Mouse (Mus musculus) limb, embryonic 12.5 days (tissue): ENCODE results near the gene Zkscan5. TPM values are rescaled to one million over a fixed set of nuclear protein-coding genes. Genes with fewer than 3 reads are reported as not detected.

Experiments
- ATAC-seq: fragments of 200-750 bp; cut with Nextera tagmentation; 2 replicates; pipeline ENCODE4 v1.8.0; 2017; ENCODE audit warnings: low read depth, moderate TSS enrichment; ENCODE audit not compliant: insufficient number of reproducible peaks, insufficient read depth, low FRiP score, low TSS enrichment
- H3K27ac ChIP-seq: fragments of 300-500 bp; sonication (generic); 2 replicates; pipeline ENCODE4 v1.5.1; 2016; ENCODE audit warnings: mild to moderate bottlenecking, moderate library complexity
- H3K27me3 ChIP-seq: fragments of 300-500 bp; sonication (generic); 2 replicates; pipeline ENCODE4 v1.6.1; 2016; ENCODE audit warnings: mild to moderate bottlenecking, moderate library complexity
- H3K36me3 ChIP-seq: fragments of 300-500 bp; sonication (generic); 2 replicates; pipeline ENCODE4 v1.6.1; 2016; ENCODE audit warnings: mild to moderate bottlenecking, moderate library complexity
- H3K4me1 ChIP-seq: fragments of 300-500 bp; sonication (generic); replicated peaks from 2 replicates; pipeline ENCODE4 v1.6.1; 2016
- H3K4me2 ChIP-seq: fragments of 300-500 bp; sonication (generic); 2 replicates; pipeline ENCODE4 v1.6.1; 2016; ENCODE audit warnings: mild to moderate bottlenecking, moderate library complexity
- H3K4me3 ChIP-seq: fragments of 300-500 bp; sonication (generic); replicated peaks from 2 replicates; pipeline ENCODE4 v1.5.1; 2016; ENCODE audit warnings: mild to moderate bottlenecking
- H3K9ac ChIP-seq: fragments of 300-500 bp; sonication (generic); replicated peaks from 2 replicates; pipeline ENCODE4 v1.6.1; 2016; ENCODE audit warnings: mild to moderate bottlenecking, moderate library complexity
- H3K9me3 ChIP-seq: fragments of 300-500 bp; sonication (generic); 2 replicates; pipeline ENCODE4 v1.6.1; 2016; ENCODE audit warnings: mild to moderate bottlenecking, moderate library complexity
- WGBS: fragments of 180-500 bp; shearing (Covaris S2); methylation state at CpG from one replicate; pipeline ENCODE4 v1.1.7; 2016; 5-methylcytosine and 5-hydroxymethylcytosine counted together
- polyA plus RNA-seq: library from polyadenylated mRNA; unstranded; fragments of >200 nt; fragmentation: Nextera tagmentation; extraction: Ambion mirVana; gene quantifications from 2 replicates; pipeline ENCODE4 v1.2.1, GENCODE M21; 2016

The Zkscan5 gene
- 21.5 and 21.8 TPM in 2 replicates for polyA plus RNA-seq

DNA sequence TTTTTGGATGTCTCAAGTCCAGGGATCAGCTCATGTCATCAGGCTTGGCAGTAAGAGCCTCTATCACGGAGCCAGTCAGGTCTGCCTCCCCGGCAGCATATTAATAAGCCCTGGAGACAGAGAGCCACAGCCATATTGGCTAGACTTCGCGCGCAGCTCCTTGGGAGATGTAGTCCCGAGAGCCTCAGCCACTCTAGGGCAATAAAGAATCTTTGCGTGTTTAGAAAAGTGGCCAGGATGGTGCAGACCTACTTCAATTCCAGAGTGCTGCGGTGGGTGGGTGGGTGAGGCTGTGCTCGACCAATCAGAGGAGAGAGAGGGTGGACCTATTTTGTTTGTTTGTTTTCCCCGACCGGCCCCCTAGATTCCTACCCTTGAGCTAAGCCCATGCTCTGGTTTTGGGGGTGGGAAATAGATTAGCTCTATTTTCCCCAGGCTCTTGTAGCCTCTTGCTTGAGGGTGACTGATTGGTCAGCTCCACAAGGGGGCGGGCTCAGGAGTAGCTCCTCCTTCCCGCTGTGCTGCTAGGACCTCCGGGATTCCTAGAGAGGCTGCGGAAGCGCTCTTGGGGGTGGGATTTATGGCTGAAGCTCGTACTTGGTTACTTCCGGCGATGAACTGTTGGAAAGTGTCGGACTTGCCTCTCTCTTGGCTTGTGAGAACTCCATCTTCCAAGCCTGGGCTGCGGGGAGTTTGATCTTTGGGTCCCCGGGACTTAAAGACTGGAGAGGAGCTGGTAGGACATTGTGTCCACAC is at the start of gene Zkscan5:
Gene Zkscan5 (plus strand): TSS at position 627 of the 756 bp plus-strand sequence.
- Histone ChIP-seq H3K4me3 (peak within 1 kb of the TSS; percentile 55), H3K27me3 (no peaks in the 10 kb centered on the region), H3K4me2 (peak within 1 kb of the TSS; percentile 66), H3K9ac (peak within 1 kb of the TSS; percentile 54), H3K4me1 (peaks cover 21% of the 10 kb centered on the region), H3K9me3 (no peaks in the 10 kb centered on the region), H3K27ac (peak within 1 kb of the TSS; percentile 86), H3K36me3 (peaks cover 18% of the 10 kb centered on the region)
- ATAC-seq: peak; percentile 97
- WGBS: under 1% methylated on average over 22 of the region's 22 CpGs

DNA sequence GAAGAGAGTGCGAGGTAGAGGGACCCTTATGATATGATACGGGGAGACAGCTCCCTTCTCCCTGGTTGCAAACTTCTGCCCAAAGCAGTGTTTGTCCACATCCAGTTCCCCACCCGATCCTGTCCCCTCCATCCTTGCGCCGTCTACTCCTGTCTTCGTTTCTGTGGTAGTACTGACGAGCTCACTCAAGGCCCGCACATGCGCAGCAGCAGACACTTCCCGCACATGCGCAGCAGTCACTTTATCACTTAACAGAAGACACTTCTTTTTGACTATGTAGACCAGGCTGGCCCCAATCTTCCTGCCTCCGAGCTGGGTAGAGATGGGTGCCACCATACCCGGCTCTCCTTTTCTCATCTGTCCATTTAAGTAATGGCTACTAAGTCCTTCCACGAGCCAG is 43.0 kb upstream of the Zkscan5 start:
- Histone ChIP-seq H3K9me3 (no peaks in the 10 kb centered on the region), H3K27ac (no peak overlapping the region), H3K4me2 (no peak overlapping the region), H3K36me3 (peaks cover 85% of the 10 kb centered on the region), H3K9ac (no peak overlapping the region), H3K27me3 (no peaks in the 10 kb centered on the region), H3K4me3 (no peak overlapping the region), H3K4me1 (peaks cover 9% of the 10 kb centered on the region)
- no peak for ATAC-seq
- 93% methylated on average over 14 of the region's 14 CpGs for WGBS

DNA sequence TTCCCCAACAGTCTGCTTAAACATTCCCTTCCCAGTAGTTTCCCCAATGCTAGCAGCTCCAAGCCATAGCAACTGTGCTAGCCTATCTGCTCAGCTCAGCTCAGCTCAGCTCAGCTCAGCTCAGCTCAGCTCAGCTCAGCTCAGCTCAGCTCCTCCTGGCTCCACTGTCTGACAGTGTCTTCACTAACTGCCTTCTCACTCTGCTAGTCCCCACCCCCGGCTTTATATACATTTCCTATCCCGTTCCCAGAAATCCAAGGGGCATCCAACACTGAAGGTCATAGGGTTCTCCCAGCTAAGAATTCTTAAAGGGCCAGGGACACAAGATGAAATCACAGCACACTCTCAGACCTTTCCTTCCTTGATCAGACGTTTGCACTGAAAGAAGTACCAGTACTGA is 39.7 kb upstream of the Zkscan5 start:
- peaks cover 23% of the 10 kb centered on the region for H3K4me1 ChIP-seq
- no peak for ATAC-seq
- H3K9me3 ChIP-seq: no peaks in the 10 kb centered on the region
- peaks cover 53% of the 10 kb centered on the region for H3K36me3 ChIP-seq
- H3K27me3 ChIP-seq: no peaks in the 10 kb centered on the region
- H3K27ac ChIP-seq: no peak overlapping the region
- no peak overlapping the region for H3K4me3 ChIP-seq
- WGBS: 69% methylated on average over 3 of the region's 3 CpGs
- 0 out of 2 replicates have a peak overlapping the region, but pooled peaks have one; percentile 8 for H3K9ac ChIP-seq
- no peak overlapping the region for H3K4me2 ChIP-seq

DNA sequence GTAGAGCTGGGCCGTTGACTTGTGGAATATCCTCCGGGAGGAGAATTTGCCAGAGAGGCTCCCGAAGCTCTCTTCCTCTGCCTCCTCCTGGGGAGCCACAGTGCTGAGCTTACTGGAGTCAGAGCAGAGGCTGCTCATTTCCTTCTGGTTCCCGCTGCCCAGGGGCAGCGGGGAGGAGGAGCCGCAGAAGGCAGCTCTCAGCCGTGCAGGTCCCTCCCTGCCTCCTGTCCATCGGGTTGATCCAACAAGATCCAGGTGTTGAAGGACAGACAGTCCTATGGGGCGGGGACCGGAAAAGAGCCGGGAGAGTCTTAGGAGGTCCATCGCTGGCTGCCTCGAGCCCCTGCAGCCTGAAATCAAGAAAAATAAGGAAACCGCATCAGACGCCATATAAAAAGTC is 39.2 kb upstream of the Zkscan5 start:
- ATAC-seq: no peak
- H3K27me3 ChIP-seq: no peaks in the 10 kb centered on the region
- WGBS: 82% methylated on average over 15 of the region's 15 CpGs
- H3K36me3 ChIP-seq: peaks cover 51% of the 10 kb centered on the region
- no peak overlapping the region for H3K4me2 ChIP-seq
- no peak overlapping the region for H3K4me3 ChIP-seq
- H3K4me1 ChIP-seq: peaks cover 23% of the 10 kb centered on the region
- no peak overlapping the region for H3K27ac ChIP-seq
- H3K9ac ChIP-seq: 0 out of 2 replicates have a peak overlapping the region, but pooled peaks have one; percentile 8
- H3K9me3 ChIP-seq: no peaks in the 10 kb centered on the region

DNA sequence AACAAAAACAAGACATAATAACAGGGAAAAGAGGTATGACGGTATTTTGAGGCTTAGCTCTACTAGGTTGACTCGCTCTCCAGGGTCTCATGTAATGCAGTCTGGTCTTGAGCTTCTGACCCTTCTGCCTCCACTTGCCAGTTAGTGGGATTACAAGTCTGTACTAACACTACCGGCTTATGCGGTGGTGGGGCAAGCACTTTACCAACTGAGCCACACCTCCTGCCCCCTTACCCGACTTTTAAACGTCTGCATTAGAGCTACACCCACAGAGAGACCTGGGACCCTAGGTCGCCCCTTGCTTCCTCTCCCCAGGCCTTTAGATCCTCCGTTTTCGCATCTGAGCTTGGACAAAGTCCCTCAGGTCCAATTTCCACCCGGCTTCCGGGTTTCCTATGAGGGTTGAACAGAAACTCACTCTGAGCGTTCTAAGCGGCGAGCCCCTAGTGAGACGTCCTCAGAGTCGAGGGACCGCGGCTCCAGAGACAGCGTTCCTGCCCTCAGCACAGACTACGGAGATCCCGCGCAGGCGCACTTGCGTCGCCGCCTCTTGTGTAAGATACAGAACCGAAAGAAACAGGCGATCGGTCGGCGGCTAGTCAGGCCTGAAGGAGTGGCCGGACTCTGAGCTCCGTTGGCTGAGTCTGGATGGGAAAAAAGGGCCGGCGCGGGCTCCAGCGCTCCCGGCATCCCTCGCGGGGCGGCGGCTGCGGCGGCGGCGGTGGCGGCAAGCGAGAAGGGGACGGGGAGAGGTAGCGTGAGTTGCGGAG is 37.6 kb upstream of the Zkscan5 start, which contains the start of the genes Ptcd1 and Cpsf4:
Gene Ptcd1 (minus strand): TSS at position 573 of the 770 bp plus-strand sequence.
Gene Cpsf4 (plus strand): TSS at position 678 of the 770 bp plus-strand sequence.
- peak; percentile 94 for ATAC-seq
- Histone ChIP-seq H3K9me3 (no peaks in the 10 kb centered on the region), H3K4me2 (peak within 1 kb of the TSS; percentile 91), H3K36me3 (peaks cover 51% of the 10 kb centered on the region), H3K27ac (peak within 1 kb of the TSS; percentile 86), H3K27me3 (no peaks in the 10 kb centered on the region), H3K4me1 (peaks cover 23% of the 10 kb centered on the region), H3K9ac (peak within 1 kb of the TSS; percentile 92), H3K4me3 (peak within 1 kb of the TSS; percentile 95)
- WGBS: under 1% methylated on average over 51 of the region's 51 CpGs

DNA sequence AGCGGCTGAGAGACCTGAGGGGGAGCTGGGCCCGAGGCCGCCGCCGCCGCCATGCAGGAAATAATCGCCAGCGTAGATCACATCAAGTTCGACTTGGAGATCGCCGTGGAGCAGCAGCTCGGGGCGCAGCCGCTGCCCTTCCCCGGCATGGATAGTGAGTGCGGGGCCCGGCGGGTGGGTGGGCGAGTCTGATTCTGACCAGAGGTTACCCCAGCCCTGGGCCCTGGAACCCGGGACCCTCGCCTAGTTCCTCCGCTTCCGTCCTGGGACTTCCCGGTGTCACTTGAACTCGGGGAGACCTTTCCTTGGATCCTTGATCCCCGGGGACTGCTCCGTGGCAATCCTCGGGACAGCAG is 37.1 kb upstream of the Zkscan5 start:
- Histone ChIP-seq H3K4me1 (peaks cover 23% of the 10 kb centered on the region), H3K4me2 (peak overlapping the region; percentile 91), H3K27me3 (no peaks in the 10 kb centered on the region), H3K36me3 (peaks cover 52% of the 10 kb centered on the region), H3K9ac (peak overlapping the region; percentile 92), H3K4me3 (peak overlapping the region; percentile 95), H3K27ac (peak overlapping the region; percentile 86), H3K9me3 (no peaks in the 10 kb centered on the region)
- 1% methylated on average over 28 of the region's 28 CpGs for WGBS
- ATAC-seq: peak; percentile 60

DNA sequence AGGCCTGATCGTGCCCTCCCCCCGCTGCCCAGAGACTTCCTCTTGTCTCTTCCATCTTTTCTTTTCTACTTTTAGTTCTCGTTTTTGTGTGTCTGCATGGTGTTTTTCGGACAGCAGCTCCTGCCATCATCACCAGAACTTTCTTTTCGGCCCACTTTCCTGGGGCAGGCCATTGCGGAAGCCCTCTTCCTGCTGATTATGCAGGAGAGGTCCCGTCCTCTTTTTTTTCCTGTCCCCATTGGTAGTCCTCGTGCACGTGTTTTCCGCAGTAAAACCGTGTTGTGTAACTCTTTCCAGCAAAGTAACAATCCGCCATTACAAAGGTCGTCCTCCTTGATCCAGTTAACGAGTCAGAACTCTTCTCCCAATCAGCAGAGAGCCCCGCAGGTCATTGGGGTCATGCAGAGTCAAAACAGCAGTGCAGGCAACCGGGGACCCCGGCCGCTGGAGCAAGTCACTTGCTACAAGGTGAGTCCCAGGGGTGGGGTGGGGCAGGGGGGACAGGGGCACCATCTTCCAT is 25.8 kb upstream of the Zkscan5 start:
- no peaks in the 10 kb centered on the region for H3K27me3 ChIP-seq
- WGBS: 83% methylated on average over 18 of the region's 18 CpGs

DNA sequence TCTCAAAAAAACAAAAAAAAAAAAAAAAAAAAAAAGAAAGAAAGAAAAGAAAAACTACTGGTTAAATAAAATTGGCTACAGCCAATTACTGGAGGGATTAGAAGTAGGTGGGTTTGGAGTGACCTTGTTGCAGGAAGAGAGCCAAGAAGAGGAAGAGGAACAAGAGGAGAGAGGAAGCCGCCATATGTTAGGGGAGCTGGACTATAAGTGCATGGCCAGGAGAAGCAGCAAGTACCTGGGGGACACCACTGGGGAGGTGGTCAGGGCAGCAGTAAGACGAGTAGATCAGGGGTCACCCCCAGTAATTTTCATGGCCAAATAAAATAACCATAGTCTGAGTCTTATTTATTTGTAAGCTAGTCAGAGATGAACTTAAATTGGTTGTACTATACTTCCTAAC is 19.1 kb upstream of the Zkscan5 start:
- Histone ChIP-seq H3K4me1 (peaks cover 9% of the 10 kb centered on the region), H3K9ac (no peak overlapping the region), H3K36me3 (peaks cover 86% of the 10 kb centered on the region), H3K4me2 (no peak overlapping the region), H3K27ac (no peak overlapping the region), H3K27me3 (no peaks in the 10 kb centered on the region), H3K9me3 (no peaks in the 10 kb centered on the region), H3K4me3 (no peak overlapping the region)
- ATAC-seq: no peak
- WGBS: 94% methylated on average over 2 of the region's 2 CpGs

More for the DNA sequence above, 25.8 kb upstream of the Zkscan5 start:
- Histone ChIP-seq H3K4me1 (no peaks in the 10 kb centered on the region), H3K9me3 (no peaks in the 10 kb centered on the region), H3K27ac (no peak overlapping the region), H3K9ac (no peak overlapping the region), H3K4me2 (no peak overlapping the region), H3K36me3 (peaks cover 100% of the 10 kb centered on the region), H3K4me3 (no peak overlapping the region)
- ATAC-seq: no peak

DNA sequence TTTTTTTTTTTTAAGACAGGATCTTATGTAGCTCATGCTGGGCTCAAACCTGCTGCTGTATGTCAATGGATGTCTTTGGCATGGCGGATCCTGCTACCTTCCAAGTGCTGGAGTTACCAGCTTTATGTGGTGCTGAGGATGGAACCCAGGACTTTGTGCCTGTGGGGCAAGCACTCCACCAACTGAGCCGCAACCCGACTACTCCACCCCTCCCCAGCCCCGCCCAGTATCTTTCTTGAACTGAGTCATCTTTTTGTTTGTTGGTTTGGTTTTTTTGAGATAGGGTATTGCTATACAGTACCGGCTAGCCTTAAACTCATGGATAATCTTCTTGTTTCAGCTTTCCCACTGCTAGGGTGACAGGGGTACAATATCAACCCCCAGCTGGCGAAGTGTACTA is 14.9 kb upstream of the Zkscan5 start:
- Histone ChIP-seq H3K9ac (no peak overlapping the region), H3K9me3 (no peaks in the 10 kb centered on the region), H3K27ac (no peak overlapping the region), H3K27me3 (no peaks in the 10 kb centered on the region), H3K4me3 (no peak overlapping the region), H3K4me1 (peaks cover 19% of the 10 kb centered on the region), H3K36me3 (peaks cover 53% of the 10 kb centered on the region), H3K4me2 (peak overlapping the region; percentile 82; the same call in 1 of the 2 replicates)
- WGBS: 94% methylated on average over 6 of the region's 6 CpGs
- ATAC-seq: no peak

DNA sequence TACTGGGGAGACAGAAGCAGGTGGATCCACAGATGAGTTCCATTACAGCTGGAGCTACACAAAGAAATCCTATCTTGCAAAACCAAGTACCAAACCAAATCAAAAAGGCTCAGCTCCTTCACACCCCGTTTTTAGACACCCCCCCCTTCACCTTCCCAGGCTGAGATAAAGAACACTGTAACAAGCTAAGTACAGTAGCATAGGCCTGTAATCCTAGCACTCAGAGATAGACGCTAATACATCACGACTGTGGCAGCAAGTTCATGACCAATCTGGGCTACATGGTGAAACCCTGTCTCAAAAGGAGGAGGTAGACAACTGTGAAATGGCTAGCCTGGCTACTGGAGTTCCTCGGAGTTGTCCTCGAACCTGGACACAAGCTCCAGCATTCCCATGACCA is 14.0 kb upstream of the Zkscan5 start:
- H3K9me3 ChIP-seq: no peaks in the 10 kb centered on the region

More for the DNA sequence above, 14.0 kb upstream of the Zkscan5 start:
- peaks cover 19% of the 10 kb centered on the region for H3K4me1 ChIP-seq
- no peak for ATAC-seq
- peak overlapping the region; percentile 81 for H3K4me3 ChIP-seq
- H3K9ac ChIP-seq: peak overlapping the region; percentile 94
- H3K36me3 ChIP-seq: peaks cover 53% of the 10 kb centered on the region
- H3K27me3 ChIP-seq: no peaks in the 10 kb centered on the region
- H3K4me2 ChIP-seq: peak overlapping the region; percentile 82
- no peak overlapping the region for H3K27ac ChIP-seq
- 53% methylated on average over 5 of the region's 5 CpGs for WGBS
